Mouse (Mus musculus) liver, adult (tissue): ENCODE data around the gene Frmpd4.

Experiments
- GATA4 ChIP-seq: IDR thresholded peaks from 2 replicates; pipeline ENCODE4 v1.6.1; 2014; ENCODE audit warnings: mild to moderate bottlenecking, low read length; ENCODE audit not compliant: insufficient replicate concordance

Gene Frmpd4

GRCm38 (mm10) chrX:168577131-168577530 lies at the start of gene Frmpd4:
Gene Frmpd4, minus strand, starts transcription at chrX:168577231.
- TF ChIP-seq GATA4 = no peak

GRCm38 (mm10) chrX:168595193-168595592 lies 18.2 kb upstream of the Frmpd4 start:
- no peak for TF ChIP-seq GATA4

- TF ChIP-seq GATA4 = no peak
Measured at GRCm38 (mm10) chrX:168584303-168584702, 7.3 kb upstream of the Frmpd4 start.

- no peak for TF ChIP-seq GATA4
Measured at GRCm38 (mm10) chrX:168571808-168572207, 5.2 kb downstream of the Frmpd4 start.

- TF ChIP-seq GATA4 = no peak
Measured at GRCm38 (mm10) chrX:168569231-168569630, 7.8 kb downstream of the Frmpd4 start.

- TF ChIP-seq GATA4 = no peak
Measured at GRCm38 (mm10) chrX:168505254-168505653, 71.8 kb downstream of the Frmpd4 start.

GRCm38 (mm10) chrX:168455233-168455632 lies 121.8 kb downstream of the Frmpd4 start:
- no peak for TF ChIP-seq GATA4

- no peak for TF ChIP-seq GATA4
Measured at GRCm38 (mm10) chrX:168431206-168431605, 145.8 kb downstream of the Frmpd4 start.

- no peak for TF ChIP-seq GATA4
Measured at GRCm38 (mm10) chrX:168429814-168430213, 147.2 kb downstream of the Frmpd4 start.

GRCm38 (mm10) chrX:168415403-168415802 lies 161.6 kb downstream of the Frmpd4 start:
- TF ChIP-seq GATA4 = no peak

GRCm38 (mm10) chrX:168403512-168403911 lies 173.5 kb downstream of the Frmpd4 start:
- no peak for TF ChIP-seq GATA4

- TF ChIP-seq GATA4 = no peak
Measured at GRCm38 (mm10) chrX:168350431-168350830, 226.6 kb downstream of the Frmpd4 start.

GRCm38 (mm10) chrX:168349320-168350225 lies 227.5 kb downstream of the Frmpd4 start:
- TF ChIP-seq GATA4 = no peak

- no peak for TF ChIP-seq GATA4
Measured at GRCm38 (mm10) chrX:168338212-168338611, 238.8 kb downstream of the Frmpd4 start.

GRCm38 (mm10) chrX:168325161-168325560 lies 251.9 kb downstream of the Frmpd4 start:
- no peak for TF ChIP-seq GATA4

- no peak for TF ChIP-seq GATA4
Measured at GRCm38 (mm10) chrX:168312158-168312557, 264.9 kb downstream of the Frmpd4 start.

GRCm38 (mm10) chrX:168310143-168310542 lies 266.9 kb downstream of the Frmpd4 start:
- no peak for TF ChIP-seq GATA4

GRCm38 (mm10) chrX:168292506-168292905 lies 284.5 kb downstream of the Frmpd4 start:
- TF ChIP-seq GATA4 = no peak
